Mouse (Mus musculus) olfactory bulb, adult 2 months (tissue): ENCODE data around the gene Cog6.

Experiments
- CTCF ChIP-seq: fragments of 200-500 bp; IDR thresholded peaks from 2 replicates; pipeline ENCODE4 v1.5.1; 2012; ENCODE audit warnings: low read depth, mild to moderate bottlenecking, low read length, moderate library complexity; ENCODE audit not compliant: insufficient read depth
- POLR2A ChIP-seq: fragments of 200-500 bp; IDR thresholded peaks from 2 replicates; pipeline ENCODE4 v1.6.1; 2012; ENCODE audit warnings: mild to moderate bottlenecking, low read depth, low read length, moderate library complexity; ENCODE audit not compliant: insufficient read depth

DNA sequence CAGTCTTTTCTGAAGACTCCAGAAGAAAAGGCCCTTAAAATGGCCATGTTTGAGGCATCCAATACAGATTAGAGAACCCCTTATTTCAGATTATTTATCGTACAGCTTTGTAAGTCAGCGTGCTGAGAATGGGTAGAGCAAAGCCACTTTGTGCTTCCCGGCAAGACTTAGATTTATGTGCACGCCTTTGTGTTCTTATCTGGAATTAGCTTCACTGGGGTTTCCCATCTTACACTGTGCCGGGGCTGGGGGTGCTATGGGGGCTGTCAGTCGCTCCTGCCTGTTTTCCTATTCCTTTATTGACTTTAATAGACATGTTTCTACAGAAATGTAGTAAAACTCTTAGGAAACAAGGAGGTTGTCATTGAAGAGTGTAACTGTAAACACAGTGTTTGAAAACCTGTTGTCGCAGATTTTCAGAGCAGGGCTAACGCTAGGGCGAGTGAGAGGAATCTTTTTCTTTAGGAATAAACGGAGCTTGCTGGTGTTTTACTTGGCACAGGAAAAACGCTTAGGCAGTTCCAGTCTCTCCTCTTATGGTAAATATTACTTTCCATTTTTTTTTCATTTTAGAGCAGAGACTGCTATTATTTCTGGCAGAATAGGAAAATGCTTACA lies 27.8 kb upstream of the Cog6 start:
- TF ChIP-seq CTCF (no peak), POLR2A (no peak)
